Mouse (Mus musculus): ENCODE measurements around the gene Serhl.
"Not testable (repeated sequence)": the region's sequence is repeated elsewhere in the genome, so short reads cannot be mapped to it uniquely, and the experiment has no call there.

GRCm38 (mm10) chr15:83045565-83045964 is 43.7 kb upstream of the Serhl start:
- TF ChIP-seq CTCF (IDR thresholded peaks at IDR 0.05; ENCODE audit: low read depth, low read length); POLR2A (IDR thresholded peaks at IDR 0.05; ENCODE audit: borderline replicate concordance, low read depth, low read length): not testable (repeated sequence)

Data from bone marrow macrophage, adult 2 months (primary cell).